Mouse (Mus musculus): ENCODE results near the gene Kif26b. TPM values are rescaled to one million over a fixed set of nuclear protein-coding genes. Genes with fewer than 3 reads are reported as not detected.

Kif26b gene
- polyA plus RNA-seq, 1 experiment from 2014 or later: 7.6 TPM

GRCm38 (mm10) chr1:178527547-178528361, 1.2 kb upstream of the Kif26b start:
- Histone ChIP-seq H3K27ac (ENCODE audit: low read length) (peak overlapping the region; percentile 74; the same call in 1 of the 2 replicates), H3K36me3 (ENCODE audit: control insufficient read depth, insufficient read depth, low read length) (no peaks in the 10 kb centered on the region), H3K4me3 (ENCODE audit: low read depth, low read length) (peak overlapping the region; percentile 67), H3K9me3 (ENCODE audit: control insufficient read depth, low read depth, low read length) (no peaks in the 10 kb centered on the region), H3K27me3 (ENCODE audit: control insufficient read depth, insufficient read depth, low read length) (no peaks in the 10 kb centered on the region), H3K9ac (replicated peaks; ENCODE audit: low read depth, low read length) (peak overlapping the region; percentile 55), H3K4me2 (replicated peaks; ENCODE audit: low read depth, low read length) (peak overlapping the region; percentile 100), H3K4me1 (ENCODE audit: control insufficient read depth, insufficient read depth, low read length) (peaks cover 17% of the 10 kb centered on the region)
- 0 out of 2 replicates have a peak, but pooled peaks have one; percentile 5 for ATAC-seq (ENCODE audit: insufficient number of reproducible peaks, insufficient read depth, low FRiP score, low read depth)
- under 1% methylated on average over 56 of the region's 59 CpGs for WGBS

GRCm38 (mm10) chr1:178529512-178530300, 781 bp downstream of the Kif26b start:
- Histone ChIP-seq H3K4me3 (ENCODE audit: low read depth, low read length) (peak overlapping the region; percentile 67), H3K9ac (replicated peaks; ENCODE audit: low read depth, low read length) (peak overlapping the region; percentile 55), H3K27ac (ENCODE audit: low read length) (peak overlapping the region; percentile 74; the same call in 1 of the 2 replicates), H3K9me3 (ENCODE audit: control insufficient read depth, low read depth, low read length) (no peaks in the 10 kb centered on the region), H3K4me1 (ENCODE audit: control insufficient read depth, insufficient read depth, low read length) (peaks cover 17% of the 10 kb centered on the region), H3K4me2 (replicated peaks; ENCODE audit: low read depth, low read length) (peak overlapping the region; percentile 100), H3K27me3 (ENCODE audit: control insufficient read depth, insufficient read depth, low read length) (no peaks in the 10 kb centered on the region), H3K36me3 (ENCODE audit: control insufficient read depth, insufficient read depth, low read length) (no peaks in the 10 kb centered on the region; the same call in 1 of the 2 replicates)
- no peak for ATAC-seq (ENCODE audit: insufficient number of reproducible peaks, insufficient read depth, low FRiP score, low read depth)
- under 1% methylated on average over 37 of the region's 38 CpGs for WGBS

GRCm38 (mm10) chr1:178530301-178531078, 1.6 kb downstream of the Kif26b start:
- Histone ChIP-seq H3K4me3 (ENCODE audit: low read depth, low read length) (peak overlapping the region; percentile 67), H3K4me2 (replicated peaks; ENCODE audit: low read depth, low read length) (peak overlapping the region; percentile 100), H3K27me3 (ENCODE audit: control insufficient read depth, insufficient read depth, low read length) (no peaks in the 10 kb centered on the region), H3K9me3 (ENCODE audit: control insufficient read depth, low read depth, low read length) (no peaks in the 10 kb centered on the region), H3K36me3 (ENCODE audit: control insufficient read depth, insufficient read depth, low read length) (no peaks in the 10 kb centered on the region; the same call in 1 of the 2 replicates), H3K27ac (ENCODE audit: low read length) (peak overlapping the region; percentile 28; the same call in 1 of the 2 replicates), H3K4me1 (ENCODE audit: control insufficient read depth, insufficient read depth, low read length) (peaks cover 17% of the 10 kb centered on the region), H3K9ac (replicated peaks; ENCODE audit: low read depth, low read length) (peak overlapping the region; percentile 55)
- peak; percentile 30; the same call in 1 of the 2 replicates for ATAC-seq (ENCODE audit: insufficient number of reproducible peaks, insufficient read depth, low FRiP score, low read depth)
- under 1% methylated on average over 62 of the region's 62 CpGs for WGBS

GRCm38 (mm10) chr1:178540247-178540646, 11.3 kb downstream of the Kif26b start:
- H3K27ac ChIP-seq (ENCODE audit: low read length): no peak overlapping the region
- no peak overlapping the region for H3K4me3 ChIP-seq (ENCODE audit: low read depth, low read length)
- no peaks in the 10 kb centered on the region for H3K4me1 ChIP-seq (ENCODE audit: control insufficient read depth, insufficient read depth, low read length)
- H3K9me3 ChIP-seq (ENCODE audit: control insufficient read depth, low read depth, low read length): no peaks in the 10 kb centered on the region
- no peaks in the 10 kb centered on the region for H3K27me3 ChIP-seq (ENCODE audit: control insufficient read depth, insufficient read depth, low read length)
- WGBS: 72% methylated on average over 10 of the region's 10 CpGs
- ATAC-seq (ENCODE audit: insufficient number of reproducible peaks, insufficient read depth, low FRiP score, low read depth): no peak
- no peak overlapping the region for H3K9ac ChIP-seq (replicated peaks; ENCODE audit: low read depth, low read length)
- no peak overlapping the region for H3K4me2 ChIP-seq (replicated peaks; ENCODE audit: low read depth, low read length)
- no peaks in the 10 kb centered on the region for H3K36me3 ChIP-seq (ENCODE audit: control insufficient read depth, insufficient read depth, low read length)

GRCm38 (mm10) chr1:178542415-178542814, 13.5 kb downstream of the Kif26b start:
- 89% methylated on average over 5 of the region's 5 CpGs for WGBS

GRCm38 (mm10) chr1:178542990-178543944, 14.3 kb downstream of the Kif26b start:
- ATAC-seq (ENCODE audit: insufficient number of reproducible peaks, insufficient read depth, low FRiP score, low read depth): no peak

More at GRCm38 (mm10) chr1:178542415-178542814, 13.5 kb downstream of the Kif26b start:
- no peak overlapping the region for H3K27ac ChIP-seq (ENCODE audit: low read length)
- no peak overlapping the region for H3K4me3 ChIP-seq (ENCODE audit: low read depth, low read length)
- H3K4me1 ChIP-seq (ENCODE audit: control insufficient read depth, insufficient read depth, low read length): no peaks in the 10 kb centered on the region
- no peak for ATAC-seq (ENCODE audit: insufficient number of reproducible peaks, insufficient read depth, low FRiP score, low read depth)
- no peak overlapping the region for H3K9ac ChIP-seq (replicated peaks; ENCODE audit: low read depth, low read length)
- no peaks in the 10 kb centered on the region for H3K27me3 ChIP-seq (ENCODE audit: control insufficient read depth, insufficient read depth, low read length)
- H3K9me3 ChIP-seq (ENCODE audit: control insufficient read depth, low read depth, low read length): no peaks in the 10 kb centered on the region
- no peak overlapping the region for H3K4me2 ChIP-seq (replicated peaks; ENCODE audit: low read depth, low read length)
- H3K36me3 ChIP-seq (ENCODE audit: control insufficient read depth, insufficient read depth, low read length): no peaks in the 10 kb centered on the region

GRCm38 (mm10) chr1:178544585-178544984, 15.7 kb downstream of the Kif26b start:
- ATAC-seq (ENCODE audit: insufficient number of reproducible peaks, insufficient read depth, low FRiP score, low read depth): 0 out of 2 replicates have a peak, but pooled peaks have one; percentile 38
- Histone ChIP-seq H3K9me3 (ENCODE audit: control insufficient read depth, low read depth, low read length) (no peaks in the 10 kb centered on the region), H3K4me1 (ENCODE audit: control insufficient read depth, insufficient read depth, low read length) (no peaks in the 10 kb centered on the region), H3K27ac (ENCODE audit: low read length) (no peak overlapping the region), H3K4me3 (ENCODE audit: low read depth, low read length) (no peak overlapping the region), H3K9ac (replicated peaks; ENCODE audit: low read depth, low read length) (no peak overlapping the region), H3K27me3 (ENCODE audit: control insufficient read depth, insufficient read depth, low read length) (no peaks in the 10 kb centered on the region), H3K36me3 (ENCODE audit: control insufficient read depth, insufficient read depth, low read length) (no peaks in the 10 kb centered on the region), H3K4me2 (replicated peaks; ENCODE audit: low read depth, low read length) (no peak overlapping the region)
- WGBS: 85% methylated on average over 3 of the region's 3 CpGs

More at GRCm38 (mm10) chr1:178542990-178543944, 14.3 kb downstream of the Kif26b start:
- no peaks in the 10 kb centered on the region for H3K4me1 ChIP-seq (ENCODE audit: control insufficient read depth, insufficient read depth, low read length)
- H3K9ac ChIP-seq (replicated peaks; ENCODE audit: low read depth, low read length): no peak overlapping the region
- H3K9me3 ChIP-seq (ENCODE audit: control insufficient read depth, low read depth, low read length): no peaks in the 10 kb centered on the region
- no peak overlapping the region for H3K27ac ChIP-seq (ENCODE audit: low read length)
- no peaks in the 10 kb centered on the region for H3K36me3 ChIP-seq (ENCODE audit: control insufficient read depth, insufficient read depth, low read length)
- H3K27me3 ChIP-seq (ENCODE audit: control insufficient read depth, insufficient read depth, low read length): no peaks in the 10 kb centered on the region
- no peak overlapping the region for H3K4me2 ChIP-seq (replicated peaks; ENCODE audit: low read depth, low read length)
- no peak overlapping the region for H3K4me3 ChIP-seq (ENCODE audit: low read depth, low read length)
- WGBS: 84% methylated on average over 8 of the region's 8 CpGs

Data from stomach, embryonic 14.5 days (tissue).